Mouse (Mus musculus) cerebellum, adult 8-10 months (tissue): Measurements from ENCODE around the gene Mettl6.

Experiments
- DNase-seq: peaks from one replicate; pipeline ENCODE4 v3.0.0; 2022

Gene Mettl6

GRCm38 (mm10) chr14:31431789-31432330 is 63.0 kb downstream of the Mettl6 start:
- peak; percentile 11 for DNase-seq

GRCm38 (mm10) chr14:31429004-31429395 is 65.8 kb downstream of the Mettl6 start:
- DNase-seq = no peak

DNA sequence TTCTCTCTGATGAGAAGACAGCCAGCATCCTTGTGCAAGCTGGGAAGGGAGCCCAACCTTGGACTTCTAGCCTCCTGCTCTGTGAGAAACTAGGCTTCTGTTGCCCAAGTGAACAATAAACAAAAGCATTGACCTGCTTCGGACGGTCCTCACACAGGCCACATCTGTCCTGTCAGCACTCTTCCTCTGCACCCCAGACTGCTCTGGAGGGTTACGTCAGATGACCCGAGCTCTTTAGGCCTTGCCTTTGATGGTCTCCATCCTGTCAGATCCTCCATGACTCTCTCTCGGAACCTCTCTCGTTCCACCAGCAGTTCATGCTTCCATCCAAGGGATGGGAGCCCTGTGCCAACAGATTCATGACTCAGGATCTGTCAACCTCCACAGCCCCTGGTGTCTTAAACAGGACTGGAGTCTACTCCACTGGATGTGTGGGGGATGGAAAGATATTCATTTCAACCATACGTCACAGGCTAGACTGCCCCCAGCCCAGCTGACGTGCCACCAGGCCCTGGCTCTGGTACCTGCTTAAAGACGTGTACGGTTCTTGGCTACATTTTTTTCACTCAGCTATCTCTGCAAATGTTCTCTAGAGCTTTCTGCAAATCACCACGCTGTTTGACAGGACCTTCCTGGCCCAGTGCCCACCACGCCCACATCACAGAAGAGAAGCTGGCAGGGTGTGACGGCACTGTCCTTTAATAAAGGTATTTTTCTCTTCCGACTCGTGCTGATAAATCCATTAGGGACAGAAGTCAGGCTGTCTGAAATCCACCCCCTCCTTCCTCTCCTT is 66.4 kb downstream of the Mettl6 start:
- DNase-seq = peak; percentile 74
